Mouse (Mus musculus) forebrain, embryonic 12.5 days (tissue): Measurements from ENCODE around the gene Fam131c. TPM values are rescaled to one million over a fixed set of nuclear protein-coding genes. Genes with fewer than 3 reads are reported as not detected.

Source experiments
- ATAC-seq: fragments of 200-750 bp; cut with Nextera tagmentation; 2 replicates; pipeline ENCODE4 v1.8.0; 2017; ENCODE audit warnings: moderate TSS enrichment; ENCODE audit not compliant: low FRiP score
- H3K27ac ChIP-seq: fragments of 300-500 bp; sonication (generic); 2 replicates; pipeline ENCODE4 v1.5.1; 2016; ENCODE audit warnings: mild to moderate bottlenecking
- H3K27me3 ChIP-seq: fragments of 300-500 bp; sonication (generic); 2 replicates; pipeline ENCODE4 v1.6.1; 2016; ENCODE audit warnings: mild to moderate bottlenecking
- H3K36me3 ChIP-seq: fragments of 300-500 bp; sonication (generic); replicated peaks from 2 replicates; pipeline ENCODE4 v1.6.1; 2016; ENCODE audit warnings: mild to moderate bottlenecking
- H3K4me1 ChIP-seq: fragments of 300-500 bp; sonication (generic); 2 replicates; pipeline ENCODE4 v1.6.1; 2016
- H3K4me2 ChIP-seq: fragments of 300-500 bp; sonication (generic); 2 replicates; pipeline ENCODE4 v1.6.1; 2016; ENCODE audit warnings: mild to moderate bottlenecking, moderate library complexity
- H3K4me3 ChIP-seq: fragments of 300-500 bp; sonication (generic); replicated peaks from 2 replicates; pipeline ENCODE4 v1.5.1; 2016; ENCODE audit warnings: mild to moderate bottlenecking
- H3K9ac ChIP-seq: fragments of 300-500 bp; sonication (generic); 2 replicates; pipeline ENCODE4 v1.6.1; 2016; ENCODE audit warnings: mild to moderate bottlenecking
- H3K9me3 ChIP-seq: fragments of 300-500 bp; sonication (generic); 2 replicates; pipeline ENCODE4 v1.6.1; 2016
- WGBS: fragments of 180-500 bp; shearing (Covaris S2); methylation state at CpG from one replicate; pipeline ENCODE4 v1.1.7; 2016; 5-methylcytosine and 5-hydroxymethylcytosine counted together
- polyA plus RNA-seq: library from polyadenylated mRNA; unstranded; fragments of >200 nt; fragmentation: Nextera tagmentation; extraction: Ambion mirVana; gene quantifications from 2 replicates; pipeline ENCODE4 v1.2.1, GENCODE M21; 2016

Fam131c gene
- polyA plus RNA-seq, result 1.00 and 1.1 TPM in 2 replicates

DNA sequence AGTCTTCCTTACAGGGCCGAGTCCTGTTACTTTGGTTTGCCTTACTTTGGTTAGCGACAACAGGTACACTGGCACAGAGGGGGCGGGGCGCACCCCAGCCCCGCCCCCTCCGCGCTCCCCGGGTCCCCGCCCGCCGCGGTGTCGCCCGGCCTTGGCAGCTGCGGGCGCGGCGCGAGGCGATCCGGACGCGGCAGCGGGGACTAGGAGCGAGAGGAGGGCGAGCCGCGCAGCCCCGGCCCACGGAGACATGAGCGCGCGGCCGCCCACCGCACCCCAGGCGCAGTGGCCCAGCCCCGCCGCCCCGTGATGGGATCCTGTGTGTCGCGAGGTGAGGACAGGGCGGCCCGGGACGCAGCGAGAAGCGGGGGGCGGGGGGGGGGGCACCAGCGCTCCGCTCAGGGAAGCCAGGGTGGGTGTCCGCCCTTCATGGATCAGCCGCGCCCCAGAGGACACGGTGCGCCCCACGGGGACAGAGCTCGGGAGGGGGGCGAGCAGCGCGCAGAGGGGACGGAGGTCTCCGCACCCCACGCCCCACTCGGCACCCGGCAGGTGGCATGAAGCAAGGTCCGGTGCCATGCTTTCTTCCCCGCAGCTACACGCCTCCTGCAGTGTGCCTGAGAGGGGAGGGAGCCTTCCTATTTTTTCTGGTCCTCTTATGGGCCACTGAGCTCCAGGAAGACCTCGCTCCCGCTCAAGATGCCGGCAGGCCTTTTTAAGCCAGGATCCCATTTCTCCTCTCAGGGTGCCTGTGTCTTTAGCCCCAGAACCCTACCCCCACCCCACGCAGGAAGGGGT lies at the start of gene Fam131c:
Gene Fam131c, plus strand, starts transcription at position 224 of the 795 bp plus-strand sequence.
- Histone ChIP-seq H3K27ac (no peak within 1 kb of the TSS), H3K9me3 (no peaks in the 10 kb centered on the region), H3K4me2 (peak within 1 kb of the TSS; percentile 98), H3K4me1 (peaks cover 9% of the 10 kb centered on the region), H3K4me3 (peak within 1 kb of the TSS; percentile 54), H3K36me3 (no peaks in the 10 kb centered on the region), H3K27me3 (peaks cover 74% of the 10 kb centered on the region), H3K9ac (peak within 1 kb of the TSS; percentile 67)
- WGBS, result under 1% methylated on average over 46 of the region's 71 CpGs
- peak; percentile 57 for ATAC-seq

- Histone ChIP-seq H3K4me3 (no peak overlapping the region), H3K4me1 (no peaks in the 10 kb centered on the region), H3K9me3 (no peaks in the 10 kb centered on the region), H3K27me3 (no peaks in the 10 kb centered on the region), H3K27ac (no peak overlapping the region), H3K36me3 (peaks cover 6% of the 10 kb centered on the region; the same call in 1 of the 2 replicates), H3K4me2 (no peak overlapping the region), H3K9ac (no peak overlapping the region)
- ATAC-seq, result no peak
- WGBS, result 92% methylated on average over 11 of the region's 11 CpGs
These were observed 45.5 kb upstream of the Fam131c start for GRCm38 (mm10) chr4:141322526-141322925.

GRCm38 (mm10) chr4:141324771-141325191 lies 43.2 kb upstream of the Fam131c start:
- no peak for ATAC-seq
- Histone ChIP-seq H3K4me3 (no peak overlapping the region), H3K9me3 (no peaks in the 10 kb centered on the region), H3K36me3 (0 out of 2 replicates have a peak, but pooled peaks cover 6% of the 10 kb centered on the region), H3K9ac (no peak overlapping the region), H3K27me3 (no peaks in the 10 kb centered on the region), H3K4me2 (no peak overlapping the region), H3K27ac (no peak overlapping the region), H3K4me1 (no peaks in the 10 kb centered on the region)
- WGBS, result 84% methylated on average over 6 of the region's 6 CpGs

DNA sequence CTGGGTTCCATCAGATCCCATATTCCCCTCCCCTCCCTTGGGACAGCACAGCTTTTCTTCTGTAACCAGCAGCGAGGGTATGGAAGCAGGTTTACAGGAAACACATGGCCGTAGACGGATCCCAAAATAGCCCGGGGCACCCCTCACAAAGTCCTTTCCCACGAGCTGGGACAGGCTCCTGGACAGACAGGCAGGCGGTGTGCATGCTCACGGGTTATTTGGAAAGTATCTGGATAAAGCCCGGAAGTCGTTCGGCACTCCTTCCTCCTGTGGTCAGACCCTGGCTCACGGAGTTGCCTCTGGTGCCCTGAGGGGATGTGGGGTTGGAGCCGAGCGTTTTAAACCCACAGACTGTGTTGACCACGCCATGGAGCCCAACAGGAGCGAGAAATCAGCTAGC lies 42.4 kb upstream of the Fam131c start:
- H3K27me3 ChIP-seq, result no peaks in the 10 kb centered on the region
- H3K9me3 ChIP-seq, result no peaks in the 10 kb centered on the region
- 0 out of 2 replicates have a peak, but pooled peaks cover 6% of the 10 kb centered on the region for H3K36me3 ChIP-seq
- 80% methylated on average over 15 of the region's 15 CpGs for WGBS
- no peaks in the 10 kb centered on the region for H3K4me1 ChIP-seq
- H3K4me3 ChIP-seq, result no peak overlapping the region
- no peak overlapping the region for H3K9ac ChIP-seq
- no peak overlapping the region for H3K4me2 ChIP-seq
- H3K27ac ChIP-seq, result no peak overlapping the region
- no peak for ATAC-seq

- 0 out of 2 replicates have a peak, but pooled peaks cover 6% of the 10 kb centered on the region for H3K36me3 ChIP-seq
- no peak overlapping the region for H3K4me2 ChIP-seq
- ATAC-seq, result no peak
- no peaks in the 10 kb centered on the region for H3K9me3 ChIP-seq
- no peak overlapping the region for H3K27ac ChIP-seq
- no peaks in the 10 kb centered on the region for H3K27me3 ChIP-seq
- H3K4me1 ChIP-seq, result no peaks in the 10 kb centered on the region
- H3K4me3 ChIP-seq, result no peak overlapping the region
- no peak overlapping the region for H3K9ac ChIP-seq
- WGBS, result 76% methylated on average over 4 of the region's 4 CpGs
These were observed 40.9 kb upstream of the Fam131c start for GRCm38 (mm10) chr4:141327075-141327474.

GRCm38 (mm10) chr4:141328742-141329141 lies 39.3 kb upstream of the Fam131c start:
- Histone ChIP-seq H3K4me2 (no peak overlapping the region), H3K4me3 (no peak overlapping the region), H3K27ac (no peak overlapping the region), H3K9me3 (no peaks in the 10 kb centered on the region), H3K27me3 (peaks cover 4% of the 10 kb centered on the region; the same call in 1 of the 2 replicates), H3K4me1 (peaks cover 5% of the 10 kb centered on the region; the same call in 1 of the 2 replicates), H3K9ac (no peak overlapping the region), H3K36me3 (no peaks in the 10 kb centered on the region)
- no peak for ATAC-seq
- 84% methylated on average over 9 of the region's 9 CpGs for WGBS

DNA sequence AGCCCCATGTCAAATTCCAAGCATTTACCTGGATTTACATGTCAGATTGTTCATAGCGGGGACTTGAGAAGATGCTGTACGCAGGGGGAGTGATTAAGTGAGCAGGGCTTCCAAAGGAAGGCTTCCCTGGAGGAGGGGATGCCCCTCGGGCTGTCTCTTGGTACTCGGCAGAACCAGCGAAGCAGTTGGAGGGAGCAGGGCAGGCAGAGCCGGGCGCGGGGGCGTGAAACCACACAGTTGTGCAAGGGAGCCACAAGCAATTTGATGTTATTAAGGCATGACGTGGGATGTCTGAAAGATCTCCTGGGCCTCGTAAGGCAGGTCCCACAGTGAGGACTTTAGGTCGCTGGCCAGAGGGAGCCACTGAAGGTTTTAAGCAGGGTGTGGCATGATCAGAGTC lies 38.1 kb upstream of the Fam131c start:
- Histone ChIP-seq H3K9me3 (no peaks in the 10 kb centered on the region), H3K4me3 (no peak overlapping the region), H3K27ac (no peak overlapping the region), H3K4me2 (no peak overlapping the region), H3K36me3 (no peaks in the 10 kb centered on the region), H3K27me3 (peaks cover 4% of the 10 kb centered on the region; the same call in 1 of the 2 replicates), H3K9ac (no peak overlapping the region), H3K4me1 (peaks cover 14% of the 10 kb centered on the region)
- no peak for ATAC-seq
- 71% methylated on average over 12 of the region's 12 CpGs for WGBS

DNA sequence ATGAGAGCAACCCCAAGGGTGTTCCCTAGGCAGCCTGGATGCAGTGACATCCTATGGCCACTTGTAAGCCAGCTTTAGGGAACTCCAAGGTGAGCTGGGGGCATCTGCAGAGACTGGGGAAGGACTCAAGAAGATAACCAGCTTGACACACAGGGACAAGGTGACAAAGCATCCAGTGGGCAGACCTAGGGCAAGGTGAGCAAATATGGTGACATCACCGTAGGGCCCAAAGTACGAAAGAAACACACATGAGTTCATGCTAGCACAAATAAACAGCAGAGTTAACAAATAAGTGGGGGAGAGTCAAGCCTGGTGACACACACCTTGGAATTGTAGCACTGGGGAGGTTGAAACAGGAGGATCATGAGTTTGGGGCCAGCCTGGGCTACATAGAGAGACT lies 36.6 kb upstream of the Fam131c start:
- no peak for ATAC-seq
- Histone ChIP-seq H3K9me3 (no peaks in the 10 kb centered on the region), H3K4me2 (no peak overlapping the region), H3K36me3 (no peaks in the 10 kb centered on the region), H3K4me3 (no peak overlapping the region), H3K4me1 (peaks cover 29% of the 10 kb centered on the region), H3K27me3 (peaks cover 4% of the 10 kb centered on the region; the same call in 1 of the 2 replicates), H3K27ac (no peak overlapping the region), H3K9ac (no peak overlapping the region)
- 95% methylated on average over 2 of the region's 2 CpGs for WGBS

DNA sequence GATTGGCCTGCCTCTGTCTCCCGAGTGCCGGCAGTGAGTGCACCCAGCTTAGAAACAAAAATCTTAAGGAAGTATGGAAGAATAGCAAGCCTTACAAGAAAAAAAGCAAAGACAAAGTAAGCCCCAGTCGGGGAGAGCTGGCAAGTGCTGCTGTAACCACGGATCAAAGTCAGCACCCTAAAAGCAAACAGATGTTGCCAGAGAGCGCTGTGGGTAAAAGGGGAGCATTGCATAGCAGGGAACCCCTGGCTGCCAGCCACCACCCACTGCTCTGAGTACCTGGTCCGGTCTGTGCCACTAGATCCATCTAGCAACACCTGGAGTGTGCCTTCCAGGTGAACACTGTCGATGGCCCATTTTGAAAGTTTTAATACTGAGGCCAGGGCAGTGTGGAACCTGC lies 35.8 kb upstream of the Fam131c start:
- H3K4me3 ChIP-seq, result no peak overlapping the region
- no peak overlapping the region for H3K9ac ChIP-seq
- peaks cover 30% of the 10 kb centered on the region for H3K4me1 ChIP-seq
- no peak overlapping the region for H3K27ac ChIP-seq
- ATAC-seq, result no peak
- H3K36me3 ChIP-seq, result no peaks in the 10 kb centered on the region
- H3K27me3 ChIP-seq, result peaks cover 4% of the 10 kb centered on the region; the same call in 1 of the 2 replicates
- WGBS, result 88% methylated on average over 7 of the region's 7 CpGs
- H3K9me3 ChIP-seq, result no peaks in the 10 kb centered on the region
- no peak overlapping the region for H3K4me2 ChIP-seq

DNA sequence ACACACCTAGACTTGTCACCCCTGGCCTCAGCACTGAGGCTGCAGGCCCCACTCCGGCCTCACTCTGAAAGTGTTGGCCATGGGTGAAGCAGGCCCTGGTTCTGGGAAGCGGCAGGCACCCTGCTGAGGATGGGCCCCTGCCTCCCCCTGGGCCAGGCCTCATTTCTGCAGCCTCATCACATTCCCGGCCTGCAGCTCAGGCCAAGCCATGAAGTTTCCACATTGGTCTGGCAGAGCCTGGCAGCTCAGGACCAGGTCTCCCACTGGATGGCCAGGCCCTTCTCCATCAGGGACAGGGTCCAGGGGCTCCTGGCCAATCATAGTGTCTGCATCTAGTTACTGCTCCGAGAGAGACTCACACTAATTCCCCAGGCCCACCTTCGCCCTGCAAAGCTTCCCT lies 33.3 kb upstream of the Fam131c start:
- Histone ChIP-seq H3K4me3 (no peak overlapping the region), H3K27ac (peak overlapping the region; percentile 78), H3K9me3 (no peaks in the 10 kb centered on the region), H3K27me3 (peaks cover 7% of the 10 kb centered on the region; the same call in 1 of the 2 replicates), H3K4me1 (peaks cover 51% of the 10 kb centered on the region), H3K9ac (peak overlapping the region; percentile 36; the same call in 1 of the 2 replicates), H3K4me2 (peak overlapping the region; percentile 13; the same call in 1 of the 2 replicates), H3K36me3 (no peaks in the 10 kb centered on the region)
- WGBS, result 44% methylated on average over 5 of the region's 5 CpGs
- ATAC-seq, result no peak

- peaks cover 7% of the 10 kb centered on the region; the same call in 1 of the 2 replicates for H3K27me3 ChIP-seq
These were observed 32.7 kb upstream of the Fam131c start for GRCm38 (mm10) chr4:141335263-141335796.

GRCm38 (mm10) chr4:141336196-141336595 lies 31.8 kb upstream of the Fam131c start:
- Histone ChIP-seq H3K9me3 (no peaks in the 10 kb centered on the region), H3K27ac (peak overlapping the region; percentile 78), H3K9ac (no peak overlapping the region), H3K27me3 (peaks cover 7% of the 10 kb centered on the region; the same call in 1 of the 2 replicates), H3K4me2 (no peak overlapping the region), H3K36me3 (no peaks in the 10 kb centered on the region), H3K4me3 (no peak overlapping the region), H3K4me1 (peaks cover 51% of the 10 kb centered on the region)
- 53% methylated on average over 6 of the region's 6 CpGs for WGBS
- ATAC-seq, result no peak

More at GRCm38 (mm10) chr4:141335263-141335796, 32.7 kb upstream of the Fam131c start:
- H3K9me3 ChIP-seq, result no peaks in the 10 kb centered on the region
- no peak overlapping the region for H3K4me3 ChIP-seq
- H3K9ac ChIP-seq, result peak overlapping the region; percentile 36; the same call in 1 of the 2 replicates
- H3K36me3 ChIP-seq, result no peaks in the 10 kb centered on the region
- H3K4me2 ChIP-seq, result peak overlapping the region; percentile 13
- H3K4me1 ChIP-seq, result peaks cover 51% of the 10 kb centered on the region
- WGBS, result 7% methylated on average over 3 of the region's 3 CpGs
- peak; percentile 86 for ATAC-seq
- peak overlapping the region; percentile 78 for H3K27ac ChIP-seq
